Mouse (Mus musculus) erythroblast, embryonic 14.5 days (primary cell): ENCODE data around the gene Mcf2l. TPM values are rescaled to one million over a fixed set of nuclear protein-coding genes. Genes with fewer than 3 reads are reported as not detected.

Source experiments
- H3K27me3 ChIP-seq: 2 replicates; pipeline ENCODE4 v1.6.1; 2012; ENCODE audit warnings: inconsistent platforms; ENCODE audit not compliant: control insufficient read depth
- H3K36me3 ChIP-seq: 2 replicates; pipeline ENCODE4 v1.6.1; 2012; ENCODE audit warnings: mild to moderate bottlenecking, inconsistent platforms; ENCODE audit not compliant: control insufficient read depth
- H3K4me1 ChIP-seq: 2 replicates; pipeline ENCODE4 v1.6.1; 2012; ENCODE audit warnings: inconsistent platforms; ENCODE audit not compliant: control insufficient read depth
- H3K4me3 ChIP-seq: replicated peaks from 2 replicates; pipeline ENCODE3; 2012; ENCODE audit warnings: moderate library complexity, mild to moderate bottlenecking, inconsistent platforms
- H3K9me3 ChIP-seq: 2 replicates; pipeline ENCODE4 v1.6.1; 2012; ENCODE audit warnings: low read length, inconsistent platforms, mixed read lengths; ENCODE audit not compliant: control insufficient read depth
- GATA1 ChIP-seq: IDR thresholded peaks from 2 replicates; pipeline ENCODE4 v1.6.1; 2012; ENCODE audit warnings: low read length, inconsistent platforms, mixed read lengths
- TAL1 ChIP-seq: IDR thresholded peaks from 3 replicates; pipeline ENCODE4 v1.6.1; 2012; ENCODE audit warnings: low read length, inconsistent platforms, mixed read lengths
- polyA plus RNA-seq: library from polyadenylated mRNA; stranded (reverse); fragments of >175 nt; gene quantifications from 2 replicates; pipeline ENCODE4 v1.2.3, GENCODE M21; 2012

The Mcf2l gene
- polyA plus RNA-seq, result 0.01 and 0.05 TPM in 2 replicates

GRCm38 (mm10) chr8:12873357-12874046, at the start of gene Mcf2l:
Gene Mcf2l, plus strand, starts transcription at chr8:12873806.
- peaks cover 74% of the 10 kb centered on the region for H3K27me3 ChIP-seq
- no peak for TF ChIP-seq TAL1
- no peak for TF ChIP-seq GATA1
- peak within 1 kb of the TSS; percentile 48 for H3K4me3 ChIP-seq
- H3K4me1 ChIP-seq, result peaks cover 10% of the 10 kb centered on the region
- no peaks in the 10 kb centered on the region for H3K9me3 ChIP-seq
- no peaks in the 10 kb centered on the region for H3K36me3 ChIP-seq

GRCm38 (mm10) chr8:12824562-12824961, 49.0 kb upstream of the Mcf2l start:
- Histone ChIP-seq H3K4me3 (no peak overlapping the region), H3K27me3 (peaks cover 35% of the 10 kb centered on the region; the same call in 1 of the 2 replicates), H3K36me3 (no peaks in the 10 kb centered on the region), H3K9me3 (no peaks in the 10 kb centered on the region), H3K4me1 (no peaks in the 10 kb centered on the region)
- no peak for TF ChIP-seq GATA1
- TF ChIP-seq TAL1, result no peak

DNA sequence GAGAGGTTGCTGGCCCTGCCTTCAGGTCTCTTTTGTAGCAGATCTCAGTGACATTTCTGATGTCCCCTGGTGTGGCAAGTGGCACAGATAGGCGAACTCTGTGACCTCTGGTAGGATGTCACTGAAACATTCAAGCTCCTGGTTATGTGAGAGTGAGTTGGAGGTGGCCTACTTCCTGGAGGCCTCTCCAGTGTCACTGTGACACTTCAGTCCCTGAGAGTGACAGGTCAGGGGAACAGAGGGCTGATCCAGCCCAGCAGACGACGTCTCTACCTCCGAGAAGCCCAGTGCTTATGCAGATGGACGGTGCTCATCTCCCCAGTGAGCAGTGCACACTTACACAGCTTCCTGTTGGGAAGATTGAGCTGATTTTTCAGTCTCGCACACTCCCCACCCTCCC, 48.4 kb upstream of the Mcf2l start:
- H3K36me3 ChIP-seq, result no peaks in the 10 kb centered on the region
- H3K4me1 ChIP-seq, result no peaks in the 10 kb centered on the region
- peaks cover 38% of the 10 kb centered on the region; the same call in 1 of the 2 replicates for H3K27me3 ChIP-seq
- no peaks in the 10 kb centered on the region for H3K9me3 ChIP-seq
- no peak overlapping the region for H3K4me3 ChIP-seq
- no peak for TF ChIP-seq GATA1
- no peak for TF ChIP-seq TAL1

DNA sequence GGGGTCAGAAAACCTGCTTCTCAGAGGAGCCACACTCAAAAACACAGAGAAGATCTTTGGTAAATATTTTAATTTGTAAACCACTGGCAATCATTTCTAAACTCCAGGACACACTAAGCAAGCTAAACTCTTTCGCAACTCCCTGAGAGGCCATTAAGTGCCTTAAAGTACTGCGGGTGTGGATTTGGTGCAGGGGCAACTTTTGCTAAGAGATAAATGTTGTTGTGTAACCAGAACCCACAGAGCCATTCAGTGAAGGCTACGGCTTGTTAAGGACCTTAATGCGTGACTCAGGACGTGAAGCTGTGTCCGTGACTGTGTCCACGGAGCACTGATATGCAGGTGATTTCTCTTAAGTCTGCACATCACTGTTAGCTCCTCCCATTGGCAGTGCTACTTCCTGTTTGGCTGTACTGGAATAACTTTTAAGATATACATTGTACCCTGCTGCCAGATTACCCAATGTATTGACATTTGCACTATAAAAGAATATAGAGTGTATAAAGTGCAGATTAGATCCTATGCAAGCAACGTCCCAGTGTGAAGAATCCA, 47.8 kb upstream of the Mcf2l start:
- Histone ChIP-seq H3K9me3 (no peaks in the 10 kb centered on the region), H3K36me3 (no peaks in the 10 kb centered on the region), H3K4me1 (no peaks in the 10 kb centered on the region), H3K27me3 (peaks cover 40% of the 10 kb centered on the region; the same call in 1 of the 2 replicates), H3K4me3 (no peak overlapping the region)
- TF ChIP-seq GATA1, result no peak
- no peak for TF ChIP-seq TAL1

GRCm38 (mm10) chr8:12827124-12827523, 46.5 kb upstream of the Mcf2l start:
- no peak for TF ChIP-seq TAL1
- TF ChIP-seq GATA1, result no peak
- H3K9me3 ChIP-seq, result no peaks in the 10 kb centered on the region
- no peak overlapping the region for H3K4me3 ChIP-seq
- H3K4me1 ChIP-seq, result no peaks in the 10 kb centered on the region
- no peaks in the 10 kb centered on the region for H3K36me3 ChIP-seq
- H3K27me3 ChIP-seq, result peaks cover 47% of the 10 kb centered on the region; the same call in 1 of the 2 replicates

GRCm38 (mm10) chr8:12828298-12828697, 45.3 kb upstream of the Mcf2l start:
- TF ChIP-seq TAL1, result no peak
- no peak for TF ChIP-seq GATA1
- Histone ChIP-seq H3K9me3 (no peaks in the 10 kb centered on the region), H3K27me3 (peaks cover 52% of the 10 kb centered on the region; the same call in 1 of the 2 replicates), H3K36me3 (no peaks in the 10 kb centered on the region), H3K4me3 (no peak overlapping the region), H3K4me1 (no peaks in the 10 kb centered on the region)

GRCm38 (mm10) chr8:12829381-12829780, 44.2 kb upstream of the Mcf2l start:
- H3K4me1 ChIP-seq, result no peaks in the 10 kb centered on the region
- H3K36me3 ChIP-seq, result no peaks in the 10 kb centered on the region
- peaks cover 59% of the 10 kb centered on the region; the same call in 1 of the 2 replicates for H3K27me3 ChIP-seq
- H3K9me3 ChIP-seq, result no peaks in the 10 kb centered on the region
- no peak overlapping the region for H3K4me3 ChIP-seq
- TF ChIP-seq GATA1, result no peak

DNA sequence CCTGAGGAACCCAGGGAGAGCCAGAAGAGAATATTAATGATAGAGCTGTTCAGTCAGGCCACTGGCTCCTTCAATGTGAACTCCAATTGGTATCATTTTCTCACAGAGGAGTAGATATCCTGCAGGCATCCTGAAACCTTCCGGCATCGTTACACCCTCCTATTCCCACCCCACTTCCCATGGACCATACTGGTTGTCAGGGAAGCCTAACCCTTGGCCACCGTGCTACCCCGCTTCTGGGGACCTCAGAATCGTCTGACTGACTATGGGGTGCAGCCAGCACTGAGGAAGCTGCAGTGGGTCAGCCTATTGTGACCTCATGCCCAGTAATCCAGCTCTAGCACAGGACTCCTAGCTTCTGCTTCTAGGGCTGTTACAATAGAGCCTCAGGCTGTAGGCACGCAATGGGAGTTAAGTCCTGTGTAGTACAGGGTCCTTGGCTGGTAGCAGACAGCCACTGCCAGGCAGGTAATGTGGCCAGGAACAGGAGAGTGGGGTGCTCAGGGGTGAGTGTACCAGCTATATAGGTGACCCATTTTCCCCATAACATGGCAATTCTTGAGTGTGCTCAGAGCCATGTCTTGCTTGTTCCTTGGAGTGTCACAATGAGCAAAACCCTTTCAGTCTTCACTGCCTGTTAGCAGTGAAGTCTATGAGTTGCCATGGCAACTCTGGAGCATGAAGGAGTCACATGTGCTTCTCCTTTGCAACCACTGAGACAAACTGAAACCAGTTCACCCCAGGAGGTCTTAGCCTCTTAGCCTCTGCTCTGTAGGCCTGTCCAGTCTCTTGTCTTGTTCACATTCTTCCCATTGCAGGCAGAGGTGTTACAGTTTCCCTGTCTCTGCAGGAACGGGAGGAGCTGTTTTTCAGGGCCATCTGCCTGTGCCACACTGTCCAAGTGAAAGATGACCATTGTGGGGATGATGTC, 41.7 kb upstream of the Mcf2l start:
- no peaks in the 10 kb centered on the region for H3K36me3 ChIP-seq
- H3K4me1 ChIP-seq, result no peaks in the 10 kb centered on the region
- H3K4me3 ChIP-seq, result no peak overlapping the region
- peaks cover 58% of the 10 kb centered on the region for H3K27me3 ChIP-seq
- TF ChIP-seq GATA1 (no peak), TAL1 (no peak)
- H3K9me3 ChIP-seq, result no peaks in the 10 kb centered on the region

DNA sequence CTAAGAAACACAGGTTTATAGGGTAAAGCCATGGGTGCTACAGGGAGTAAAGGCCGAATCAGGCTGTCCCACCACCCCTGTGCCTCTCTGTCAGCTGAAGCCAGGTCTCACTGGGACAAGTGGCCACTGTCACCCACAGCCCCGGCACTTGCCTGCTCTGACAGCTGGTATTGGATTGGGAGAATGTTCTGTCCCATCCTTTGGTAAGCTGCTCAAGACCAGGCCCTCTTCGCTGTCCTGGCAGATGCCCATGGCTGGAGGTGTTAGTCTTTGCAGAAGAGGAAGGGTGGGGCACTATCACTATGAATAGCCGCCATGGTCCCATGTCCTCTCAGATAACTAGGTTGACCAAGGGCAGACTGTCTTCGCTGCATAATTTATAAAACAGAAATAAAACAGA, 40.0 kb upstream of the Mcf2l start:
- no peaks in the 10 kb centered on the region for H3K9me3 ChIP-seq
- peaks cover 57% of the 10 kb centered on the region for H3K27me3 ChIP-seq
- no peak for TF ChIP-seq TAL1
- TF ChIP-seq GATA1, result no peak
- H3K4me3 ChIP-seq, result no peak overlapping the region
- H3K4me1 ChIP-seq, result no peaks in the 10 kb centered on the region
- H3K36me3 ChIP-seq, result no peaks in the 10 kb centered on the region
